Mouse (Mus musculus) spleen, adult 2 months (tissue): ENCODE data around the gene Mgat4b.

Source experiments
- CTCF ChIP-seq: fragments of 200-500 bp; IDR thresholded peaks from 2 replicates; pipeline ENCODE4 v1.5.1; 2011; ENCODE audit warnings: mild to moderate bottlenecking, inconsistent platforms; ENCODE audit not compliant: insufficient read depth, insufficient read length, insufficient replicate concordance; ENCODE audit errors: extremely low read depth
- POLR2A ChIP-seq: fragments of 200-500 bp; IDR thresholded peaks from 2 replicates; pipeline ENCODE4 v1.6.1; 2011; ENCODE audit warnings: low read depth, low read length, inconsistent platforms

- TF ChIP-seq CTCF (no peak), POLR2A (no peak)
These were observed 27.6 kb downstream of the Mgat4b start, which contains the start of gene Ltc4s for GRCm38 (mm10) chr11:50238324-50238723.
